Mouse (Mus musculus): ENCODE measurements around the gene Sim1. TPM values are rescaled to one million over a fixed set of nuclear protein-coding genes. Genes with fewer than 3 reads are reported as not detected.

Gene Sim1
- polyA plus RNA-seq, 1 experiment, result 2.5 TPM

DNA sequence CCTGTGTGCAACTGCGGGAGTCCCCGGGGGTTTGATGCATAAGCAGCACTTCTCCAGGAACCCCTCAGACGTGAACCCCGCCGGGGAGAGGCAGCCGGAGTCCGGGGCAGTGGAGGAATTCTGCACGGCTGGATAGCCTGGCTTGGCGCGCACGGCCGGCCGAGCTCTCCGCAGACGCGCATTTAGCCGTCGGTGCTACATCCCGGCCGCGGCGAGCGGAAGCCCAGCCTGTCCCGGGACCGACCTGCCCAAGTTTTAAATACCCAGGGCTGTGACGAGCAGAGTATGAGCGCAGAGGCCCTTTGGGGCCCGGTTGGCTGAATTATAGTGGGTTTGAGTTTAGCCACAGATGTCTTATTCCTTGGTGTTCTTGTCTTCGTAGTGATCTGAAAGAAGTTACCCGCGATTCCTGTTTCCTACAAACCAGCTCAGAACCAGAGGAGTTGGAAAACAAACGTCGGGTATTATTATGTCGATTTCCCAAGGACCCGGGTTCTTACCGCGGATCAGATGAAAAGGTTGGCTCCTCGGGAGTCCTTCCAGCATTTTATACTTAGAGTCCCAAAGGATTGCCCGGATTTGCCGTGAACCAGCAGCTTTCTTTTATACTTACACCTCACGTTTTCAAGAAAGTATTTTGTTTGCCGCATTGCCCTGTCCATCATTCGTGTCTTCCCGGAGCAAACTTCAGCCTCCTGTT is 687 bp downstream of the Sim1 start:
- DNase-seq (ENCODE audit: low read depth), result peak; percentile 55
- TF ChIP-seq CTCF (IDR thresholded peaks at IDR 0.05; ENCODE audit: borderline replicate concordance, extremely low read depth, insufficient read depth, insufficient read length) (no peak), POLR2A (IDR thresholded peaks at IDR 0.05; ENCODE audit: borderline replicate concordance, extremely low read depth, insufficient read depth, insufficient read length, poor library complexity, severe bottlenecking) (no peak)

GRCm38 (mm10) chr10:50895881-50896766 is 1.6 kb downstream of the Sim1 start:
- peak; percentile 60 for DNase-seq (ENCODE audit: low read depth)
- TF ChIP-seq CTCF (IDR thresholded peaks at IDR 0.05; ENCODE audit: borderline replicate concordance, extremely low read depth, insufficient read depth, insufficient read length) (no peak), POLR2A (IDR thresholded peaks at IDR 0.05; ENCODE audit: borderline replicate concordance, extremely low read depth, insufficient read depth, insufficient read length, poor library complexity, severe bottlenecking) (no peak)

DNA sequence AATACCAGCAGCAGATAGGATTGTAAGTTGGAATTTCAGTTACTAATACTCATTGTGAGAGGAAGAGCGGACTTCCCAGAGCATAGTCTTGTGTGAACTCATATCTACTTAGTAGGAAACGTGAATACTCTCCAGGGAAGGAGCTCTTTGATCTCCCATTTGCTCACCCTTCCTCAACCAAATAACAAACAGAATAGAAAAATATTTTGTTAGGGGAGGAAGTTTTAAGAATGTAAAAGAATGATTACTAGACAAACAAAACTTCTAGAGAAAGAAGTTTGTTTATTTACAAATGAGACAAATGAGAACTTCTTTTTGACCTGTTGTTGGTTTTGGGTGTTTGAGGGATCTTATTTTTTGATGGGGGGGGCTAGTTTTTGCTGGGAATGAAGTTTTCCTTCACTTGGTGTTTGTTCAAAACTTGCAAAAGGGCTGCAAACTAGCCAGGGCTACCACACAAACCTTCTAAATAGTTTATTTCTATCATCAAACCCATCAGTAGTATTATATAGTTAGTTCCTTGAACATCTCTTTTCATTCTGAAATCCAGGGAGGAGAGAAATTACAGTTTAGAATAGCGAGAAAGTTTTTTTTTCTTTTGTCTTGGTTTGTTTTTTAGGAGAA is 2.3 kb downstream of the Sim1 start:
- peak; percentile 58 for DNase-seq (ENCODE audit: low read depth)
- TF ChIP-seq CTCF (IDR thresholded peaks at IDR 0.05; ENCODE audit: borderline replicate concordance, extremely low read depth, insufficient read depth, insufficient read length) (no peak), POLR2A (IDR thresholded peaks at IDR 0.05; ENCODE audit: borderline replicate concordance, extremely low read depth, insufficient read depth, insufficient read length, poor library complexity, severe bottlenecking) (no peak)

GRCm38 (mm10) chr10:50897530-50898471 is 3.2 kb downstream of the Sim1 start:
- TF ChIP-seq CTCF (IDR thresholded peaks at IDR 0.05; ENCODE audit: borderline replicate concordance, extremely low read depth, insufficient read depth, insufficient read length) (peak; percentile 65; the same call in 1 of the 2 replicates), POLR2A (IDR thresholded peaks at IDR 0.05; ENCODE audit: borderline replicate concordance, extremely low read depth, insufficient read depth, insufficient read length, poor library complexity, severe bottlenecking) (no peak)
- DNase-seq (ENCODE audit: low read depth), result peak; percentile 71

DNA sequence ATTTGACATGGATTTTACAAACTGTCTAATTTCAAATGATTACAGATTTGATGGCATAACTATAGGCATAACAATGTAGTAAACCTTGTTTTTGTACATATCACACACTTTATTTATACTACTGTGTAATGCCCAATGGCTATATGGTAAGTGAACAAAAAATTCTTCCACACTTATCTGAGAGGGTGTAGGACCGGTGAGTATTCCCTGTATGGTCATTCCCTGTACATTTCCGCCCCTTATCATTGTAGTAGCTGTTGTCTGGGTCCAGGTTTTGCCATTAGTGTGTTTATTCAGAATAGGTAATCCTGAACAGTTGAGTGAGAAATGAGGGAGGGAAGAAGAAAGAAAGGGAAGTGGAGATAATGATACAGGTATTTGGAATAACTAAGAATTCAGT is 4.1 kb downstream of the Sim1 start:
- DNase-seq (ENCODE audit: low read depth), result peak; percentile 18
- TF ChIP-seq POLR2A (IDR thresholded peaks at IDR 0.05; ENCODE audit: borderline replicate concordance, extremely low read depth, insufficient read depth, insufficient read length, poor library complexity, severe bottlenecking) (no peak), CTCF (IDR thresholded peaks at IDR 0.05; ENCODE audit: borderline replicate concordance, extremely low read depth, insufficient read depth, insufficient read length) (no peak)

DNA sequence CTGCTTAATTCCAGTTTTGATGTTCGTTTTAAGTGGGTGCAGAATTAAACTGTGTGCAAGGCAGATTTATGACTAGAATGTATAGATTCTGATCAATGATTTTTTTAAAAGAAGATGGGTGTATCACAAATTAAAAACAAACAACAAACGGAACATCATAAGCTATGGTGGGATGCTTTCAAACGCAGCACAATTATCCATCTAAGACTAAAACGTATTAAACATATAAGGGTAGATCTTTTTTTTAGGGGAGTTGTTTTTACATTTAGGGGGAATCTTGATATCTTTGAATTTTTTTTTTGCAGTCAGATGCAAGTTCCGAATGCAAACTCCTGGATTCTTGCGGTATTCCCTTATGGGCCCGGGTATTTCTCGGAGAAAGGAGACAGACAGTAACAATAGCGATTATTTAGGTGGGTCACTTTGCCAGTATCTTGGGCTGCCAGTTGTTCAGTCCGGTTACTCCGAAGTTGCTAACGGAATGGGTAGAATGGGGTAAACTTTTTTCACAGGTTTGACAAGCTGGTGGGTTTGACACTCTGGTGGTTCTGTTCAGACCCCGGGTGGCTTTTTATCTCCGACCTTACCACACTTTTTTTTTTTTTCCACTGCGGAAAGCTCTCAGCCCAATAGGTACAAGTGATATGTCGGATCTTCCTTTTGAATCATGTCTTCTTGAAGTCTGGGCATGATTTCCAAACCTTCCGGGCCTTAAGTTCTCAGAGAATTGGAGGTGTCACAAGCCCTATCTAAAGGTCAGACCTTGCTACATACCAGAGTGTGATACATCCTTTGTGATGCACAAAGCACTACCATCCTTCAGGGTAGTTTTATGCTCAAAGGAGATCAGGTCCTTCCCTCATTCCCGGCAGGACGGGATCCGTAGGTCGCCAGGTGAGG is 5.5 kb downstream of the Sim1 start:
- DNase-seq (ENCODE audit: low read depth), result peak; percentile 56
- no peak for TF ChIP-seq CTCF (IDR thresholded peaks at IDR 0.05; ENCODE audit: borderline replicate concordance, extremely low read depth, insufficient read depth, insufficient read length)

DNA sequence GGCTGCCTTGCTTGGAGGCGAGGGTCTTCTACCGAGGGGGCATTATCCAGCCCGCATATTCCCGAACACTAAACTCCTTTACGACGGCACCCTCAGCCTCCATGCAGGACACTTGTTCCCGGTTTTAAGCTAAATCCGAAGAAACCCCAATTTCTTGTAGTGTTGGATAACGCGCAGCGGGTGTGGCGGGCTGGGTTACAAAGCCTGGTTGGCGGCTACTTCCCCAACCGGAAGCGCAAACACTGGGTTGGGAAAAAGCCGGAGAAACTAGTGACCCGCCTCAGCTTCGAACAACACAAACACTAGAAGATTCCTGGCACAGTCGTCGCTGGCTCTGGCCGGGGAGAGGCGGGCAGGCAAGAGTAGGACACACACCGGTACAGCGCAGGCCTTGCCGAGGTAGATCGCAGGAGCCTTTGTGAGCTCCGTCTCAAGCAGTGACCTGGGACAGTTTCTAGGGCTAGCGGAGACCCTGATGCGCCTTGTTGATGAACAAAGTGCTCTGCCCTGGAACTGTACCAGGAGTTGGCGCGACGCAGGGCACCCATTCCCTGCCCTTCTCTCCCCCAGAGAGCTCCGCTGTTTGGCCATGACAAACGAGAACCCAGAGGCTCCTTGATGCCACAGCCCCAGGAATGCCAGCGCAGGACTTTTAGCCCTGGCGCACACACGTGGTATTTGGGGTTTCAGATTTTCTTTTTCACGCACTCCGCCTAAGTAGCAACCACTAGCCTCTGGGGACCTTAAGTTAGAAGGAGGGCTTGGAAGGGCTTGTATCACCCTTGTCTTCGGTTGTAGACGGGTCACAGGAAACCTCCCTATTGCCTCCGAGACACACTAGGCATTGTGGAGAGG is 6.4 kb downstream of the Sim1 start:
- DNase-seq (ENCODE audit: low read depth), result peak; percentile 67
- TF ChIP-seq POLR2A (IDR thresholded peaks at IDR 0.05; ENCODE audit: borderline replicate concordance, extremely low read depth, insufficient read depth, insufficient read length, poor library complexity, severe bottlenecking) (no peak), CTCF (IDR thresholded peaks at IDR 0.05; ENCODE audit: borderline replicate concordance, extremely low read depth, insufficient read depth, insufficient read length) (no peak)

DNA sequence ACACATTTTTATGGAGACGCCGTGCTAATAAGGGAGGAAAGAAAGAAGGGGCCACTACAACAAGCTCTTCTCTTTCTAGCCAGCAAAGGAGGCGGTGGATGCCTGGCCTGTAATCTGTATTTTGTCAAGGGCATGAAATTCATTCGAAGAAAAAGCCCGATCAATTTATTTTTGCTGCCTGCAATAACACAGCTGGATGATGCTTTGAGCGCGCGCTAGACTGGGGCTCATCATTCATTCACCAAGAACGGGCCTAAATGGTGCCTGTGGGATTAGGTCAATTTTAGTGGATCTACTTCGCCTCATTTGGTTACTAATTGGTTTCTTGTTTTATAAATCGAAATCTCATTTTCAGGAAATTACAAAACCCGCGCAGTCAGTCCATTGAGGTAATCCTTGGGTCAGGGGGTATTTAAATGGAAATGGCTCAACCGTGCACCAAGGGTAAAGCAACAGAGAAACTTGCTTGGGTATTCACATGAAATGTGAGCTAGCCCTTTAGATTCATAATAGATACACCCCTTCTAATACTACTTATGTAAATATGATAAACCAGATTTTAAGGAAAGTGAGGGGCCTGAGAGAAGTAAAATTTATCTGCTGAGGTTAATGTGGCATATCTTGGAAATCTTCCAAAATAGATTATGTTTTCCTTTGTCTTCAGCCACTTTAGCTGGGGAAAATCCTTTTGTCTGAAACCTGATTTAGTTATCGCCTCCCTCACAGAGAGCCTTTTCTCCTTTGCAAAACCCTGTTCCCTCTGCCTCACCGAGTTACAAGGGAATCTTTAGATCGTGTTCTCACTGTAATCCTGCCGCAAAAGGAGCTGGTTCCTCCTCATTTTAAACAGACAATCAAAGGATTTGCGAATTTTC is 7.3 kb downstream of the Sim1 start:
- TF ChIP-seq CTCF (IDR thresholded peaks at IDR 0.05; ENCODE audit: borderline replicate concordance, extremely low read depth, insufficient read depth, insufficient read length) (no peak), POLR2A (IDR thresholded peaks at IDR 0.05; ENCODE audit: borderline replicate concordance, extremely low read depth, insufficient read depth, insufficient read length, poor library complexity, severe bottlenecking) (no peak)
- peak; percentile 75 for DNase-seq (ENCODE audit: low read depth)
